9 mouse cellular contexts compared by ENCODE assay signal in the genomic region with DNA sequence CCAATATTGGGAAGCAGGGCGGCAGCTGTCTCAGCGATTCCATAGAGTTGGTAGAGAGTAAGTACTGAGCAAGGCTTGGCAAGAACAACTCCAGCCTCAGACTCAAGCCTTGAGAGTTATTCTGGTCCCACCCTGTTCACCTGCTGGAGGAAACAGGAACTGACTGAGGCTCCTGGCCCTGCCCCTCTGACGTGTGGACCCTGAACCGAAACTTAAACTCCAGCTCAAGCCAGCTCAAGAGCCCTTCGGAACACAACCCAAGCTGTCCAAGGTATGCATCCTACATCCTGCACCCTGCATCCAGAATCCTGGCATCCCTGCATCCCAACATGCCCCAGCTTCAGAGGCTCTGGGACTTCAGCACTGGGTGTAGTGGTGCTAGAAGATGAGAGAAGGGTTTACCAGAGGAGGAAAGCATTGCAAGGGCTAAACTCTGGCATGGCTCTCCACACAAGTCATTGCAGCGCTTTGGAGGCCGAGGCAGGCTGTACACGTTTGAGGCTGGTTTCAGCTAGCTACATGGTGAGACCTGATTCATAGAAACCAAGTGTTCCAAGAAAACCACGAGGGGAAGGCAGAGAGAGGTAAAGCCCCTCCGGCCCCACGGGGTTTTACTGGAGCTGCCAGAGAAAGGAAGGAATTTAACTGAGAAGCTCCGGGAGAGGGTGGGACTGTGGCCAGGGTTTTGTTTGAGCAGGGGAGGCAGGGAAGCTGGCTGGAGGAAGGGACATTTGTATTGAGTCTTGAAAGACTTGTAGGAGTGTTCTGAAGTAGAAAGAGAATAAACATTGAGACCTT. TPM values are rescaled to one million over a fixed set of nuclear protein-coding genes. Genes with fewer than 3 reads are reported as not detected.
DNase-seq lines count a peak whose midpoint lies in the region; ATAC-seq and TF ChIP-seq lines count a peak whose summit lies in the region.
"Had no signal": no experiment of that assay in that cellular context is flagged by ENCODE, and none has a peak within 500 bp of the region (broad histone marks: within the 10 kb centered on the region; RNA-seq: fewer than 3 reads in every experiment).

A gene (plus strand): TSS at position 222 of the 798 bp plus-strand sequence.

- peak within 1 kb of the TSS; percentile 57 to 82 (median 79) for H3K4me3 ChIP-seq in CH12.LX (replicated peaks in 1 of 3; ENCODE audit: low read depth in 2 of 3, low read length in 2 of 3, poor library complexity in 1 of 3)
- peak within 1 kb of the TSS; percentile 15; the same call in 1 of the 2 replicates for H3K4me3 ChIP-seq in lung, embryonic 15.5 days

- H3K27me3 ChIP-seq in CH12.LX (replicated peaks), result no peaks in the 10 kb centered on the region
- no peaks in the 10 kb centered on the region for H3K27me3 ChIP-seq in lung, embryonic 15.5 days

- TF ChIP-seq POLR2A in CH12.LX (IDR thresholded peaks at IDR 0.05; ENCODE audit: low read depth, low read length), result peak; percentile 83

- H3K9me3 ChIP-seq in CH12.LX (replicated peaks; ENCODE audit: low read length), result peaks cover 5% of the 10 kb centered on the region
- no peaks in the 10 kb centered on the region for H3K9me3 ChIP-seq in lung, embryonic 15.5 days

- H3K79me2 ChIP-seq in CH12.LX (replicated peaks; ENCODE audit: control insufficient read depth, extremely low read depth, insufficient read depth, poor library complexity, severe bottlenecking), result no peaks in the 10 kb centered on the region; the same call in 1 of the 2 replicates

- no peak for TF ChIP-seq EP300 in CH12.LX (IDR thresholded peaks at IDR 0.05; ENCODE audit: low read length)

- peaks cover 18 to 34% of the 10 kb centered on the region in 2 experiments for H3K4me1 ChIP-seq in CH12.LX (ENCODE audit: control insufficient read depth in 1 of 2, insufficient read depth in 2 of 2)
- peaks cover 16% of the 10 kb centered on the region for H3K4me1 ChIP-seq in lung, embryonic 15.5 days

- H3K27ac ChIP-seq in CH12.LX (ENCODE audit: insufficient read depth, low read depth), result peak within 1 kb of the TSS; percentile 68
- H3K27ac ChIP-seq in lung, embryonic 15.5 days, result peak within 1 kb of the TSS; percentile 82

- TF ChIP-seq RAD21 in CH12.LX (IDR thresholded peaks at IDR 0.05; ENCODE audit: low read depth, low read length), result peak; percentile 19

- 48% methylated on average over 12 of the region's 12 CpGs for WGBS in lung, embryonic 15.5 days

- intact Hi-C loops in left cerebral cortex, postnatal 10 days (cut with DNase I), result no loop called here

- peak; percentile 97 for ATAC-seq in activated CD4-positive, CD25-positive, alpha-beta regulatory T cell, adult 4 months
- ATAC-seq in lung, embryonic 15.5 days (ENCODE audit: borderline replicate concordance, extremely low read depth, low FRiP score, low TSS enrichment), result peak; percentile 71
- ATAC-seq: forebrain, embryonic 14.5 days had no signal

- H3K36me3 ChIP-seq in CH12.LX (replicated peaks in 1 of 2; ENCODE audit: control insufficient read depth in 1 of 2, insufficient read depth in 1 of 2, low read length in 1 of 2), result peaks cover 16 to 34% of the 10 kb centered on the region in 2 experiments
- no peaks in the 10 kb centered on the region for H3K36me3 ChIP-seq in lung, embryonic 15.5 days

- H3K4me2 ChIP-seq in CH12.LX (ENCODE audit: insufficient read depth, low read depth, poor library complexity, severe bottlenecking), result peak within 1 kb of the TSS; percentile 21
- peak within 1 kb of the TSS; percentile 34 for H3K4me2 ChIP-seq in lung, embryonic 15.5 days

- TF ChIP-seq CTCF in CH12.LX (conservative IDR thresholded peaks at IDR 0.05 in 1 of 2, IDR thresholded peaks at IDR 0.05 in 1 of 2; ENCODE audit: low read depth in 2 of 2, low read length in 2 of 2), result peak; percentile 49 to 70

- peak within 1 kb of the TSS; percentile 41 for H3K9ac ChIP-seq in CH12.LX (ENCODE audit: insufficient read depth, low read depth)
- 0 out of 2 replicates have a peak within 1 kb of the TSS, but pooled peaks have one; percentile 1 for H3K9ac ChIP-seq in lung, embryonic 15.5 days

- dilution Hi-C loops in CH12.LX (cut with MboI; ENCODE audit: extremely low pct_ligation_motif_present, extremely low pct_unique_long_range_greater_than_20kb, low sequenced_read_pairs), result no loop called here

- in situ Hi-C loops in CH12.LX (cut with MboI; ENCODE audit: low pct_ligation_motif_present, low pct_unique_long_range_greater_than_20kb, low sequenced_read_pairs), result no loop called here

- DNase-seq in CH12.LX (ENCODE audit: extremely low read depth), result peak; percentile 94
- DNase-seq in spleen, postnatal 4 days (ENCODE audit: low spot score in 2 of 2), result peak; percentile 50 to 76
- DNase-seq in gastrocnemius, postnatal 4 days (ENCODE audit: low spot score in 2 of 2), result no peak
- no peak for DNase-seq in left cerebral cortex, adult 11 months (ENCODE audit: low spot score)
- no peak for DNase-seq in cerebellum, adult 11-12 months
- DNase-seq in left cerebral cortex, postnatal 10 days (ENCODE audit: extremely low spot score in 1 of 2, low spot score in 2 of 2), result no peak

TF ChIP-seq in CH12.LX, 34 proteins besides CTCF, POLR2A, EP300 and RAD21:
- TF ChIP-seq HCFC1 (IDR thresholded peaks at IDR 0.05; ENCODE audit: low read depth, low read length) (no peak), ZKSCAN1 (IDR thresholded peaks at IDR 0.05; ENCODE audit: borderline replicate concordance, low read depth, low read length) (no peak), POLR2AphosphoS2 (IDR thresholded peaks at IDR 0.05; ENCODE audit: low read depth, low read length) (no peak), ZNF384 (IDR thresholded peaks at IDR 0.05; ENCODE audit: low read depth, low read length) (no peak), USF2 (conservative IDR thresholded peaks at IDR 0.05; ENCODE audit: low read depth, low read length) (no peak), PAX5 (IDR thresholded peaks at IDR 0.05; ENCODE audit: low read length) (no peak), ELF1 (IDR thresholded peaks at IDR 0.05; ENCODE audit: low read depth, low read length) (peak; percentile 79), MEF2A (IDR thresholded peaks at IDR 0.05; ENCODE audit: borderline replicate concordance, low read depth, low read length) (peak; percentile 31), ETS1 (conservative IDR thresholded peaks at IDR 0.05; ENCODE audit: low read depth, low read length) (no peak), USF1 (IDR thresholded peaks at IDR 0.05; ENCODE audit: low read depth, low read length) (no peak), MXI1 (IDR thresholded peaks at IDR 0.05; ENCODE audit: low read depth, low read length) (no peak; the same call in none of the 2 replicates), MYC (IDR thresholded peaks at IDR 0.05; ENCODE audit: low read depth, low read length) (0 out of 2 replicates have a peak, but pooled peaks have one; percentile 39), JUND (conservative IDR thresholded peaks at IDR 0.05; ENCODE audit: low read depth, low read length) (no peak), MAFK (IDR thresholded peaks at IDR 0.05; ENCODE audit: insufficient replicate concordance, low read length) (no peak), GABPA (IDR thresholded peaks at IDR 0.05; ENCODE audit: insufficient replicate concordance, low read depth, low read length) (no peak), NRF1 (IDR thresholded peaks at IDR 0.05; ENCODE audit: low read depth, low read length) (no peak), CHD1 (IDR thresholded peaks at IDR 0.05; ENCODE audit: low read depth, low read length) (0 out of 2 replicates have a peak, but pooled peaks have one; percentile 7), TCF12 (IDR thresholded peaks at IDR 0.05; ENCODE audit: low read depth, low read length) (no peak), ZC3H11A (IDR thresholded peaks at IDR 0.05; ENCODE audit: low read depth, low read length) (no peak), KAT2A (IDR thresholded peaks at IDR 0.05; ENCODE audit: insufficient replicate concordance, low read length) (no peak), IRF4 (IDR thresholded peaks at IDR 0.05; ENCODE audit: low read depth, low read length) (peak; percentile 68; the same call in 1 of the 2 replicates), MAZ (IDR thresholded peaks at IDR 0.05; ENCODE audit: low read depth, low read length) (no peak), E2F4 (IDR thresholded peaks at IDR 0.05; ENCODE audit: insufficient replicate concordance, low read depth, low read length) (no peak), JUN (IDR thresholded peaks at IDR 0.05; ENCODE audit: insufficient read depth, low read depth, low read length) (no peak), RCOR1 (conservative IDR thresholded peaks at IDR 0.05; ENCODE audit: low read depth, low read length) (no peak), MAX (IDR thresholded peaks at IDR 0.05; ENCODE audit: low read length) (no peak), ZMIZ1 (IDR thresholded peaks at IDR 0.05; ENCODE audit: low read depth, low read length) (0 out of 2 replicates have a peak, but pooled peaks have one; percentile 54), TBP (conservative IDR thresholded peaks at IDR 0.05; ENCODE audit: low read depth, low read length) (peak; percentile 82), UBTF (IDR thresholded peaks at IDR 0.05; ENCODE audit: low read depth, low read length) (no peak), NELFE (IDR thresholded peaks at IDR 0.05; ENCODE audit: low read depth, low read length) (peak; percentile 81), CHD2 (IDR thresholded peaks at IDR 0.05; ENCODE audit: low read length) (0 out of 2 replicates have a peak, but pooled peaks have one; percentile 21), BHLHE40 (IDR thresholded peaks at IDR 0.05; ENCODE audit: low read depth, low read length) (no peak), SIN3A (IDR thresholded peaks at IDR 0.05; ENCODE audit: low read length) (peak; percentile 29; the same call in 1 of the 2 replicates), SMC3 (IDR thresholded peaks at IDR 0.05; ENCODE audit: low read depth, low read length) (peak; percentile 28; the same call in 1 of the 2 replicates)

RNA-seq across cellular contexts. Expression of the gene that starts here (rescaled TPM):
- total RNA-seq in CH12.LX (2012; rRNA removed), result 17.9 TPM in 2 replicates
- 25.1 and 26.1 TPM in 2 replicates for total RNA-seq in CH12.LX (2014; rRNA removed)
- 19.9 and 24.1 TPM in 2 replicates for polyA plus RNA-seq in CH12.LX (2012; ENCODE audit: insufficient read length, low read depth)
- polyA plus RNA-seq in activated CD4-positive, CD25-positive, alpha-beta regulatory T cell, adult 4 months (2017; shearing (Covaris generic)), result 10 to 100 TPM; 22.2 to 29.1 TPM
- 0.34 and 0.57 TPM in 2 replicates for polyA plus RNA-seq in lung, embryonic 15.5 days (2015; fragmentation: Nextera tagmentation; extraction: Ambion mirVana)
- not detected for total RNA-seq in gastrocnemius, postnatal 4 days (2021)
- total RNA-seq in left cerebral cortex, postnatal 10 days (2021), result not detected
- polyA plus RNA-seq: forebrain, embryonic 14.5 days had no signal

Comparison
In these comparisons a context has a peak if more than half of its experiments do, and no peak if none do; other contexts are left out.
1. RNA of the gene that starts here (total RNA-seq): 17.9 to 26.1 TPM in CH12.LX; not detected in gastrocnemius, postnatal 4 days and not detected in left cerebral cortex, postnatal 10 days; every median in the first group is over 10 times any median in the second.
2. RNA of the gene that starts here (polyA plus RNA-seq): 22.2 to 29.1 TPM in activated CD4-positive, CD25-positive, alpha-beta regulatory T cell, adult 4 months and 19.9 to 24.1 TPM in CH12.LX; 0.34 to 0.57 TPM in lung, embryonic 15.5 days; every median in the first group is over 10 times any median in the second.
3. Peak in ATAC-seq, H3K4me3 ChIP-seq, H3K27ac ChIP-seq, H3K9ac ChIP-seq and H3K4me2 ChIP-seq in lung, embryonic 15.5 days; RNA of the gene not detected or under 1 TPM.
4. DNase-seq: peak in CH12.LX (single experiment) and spleen, postnatal 4 days (2 of 2); none in gastrocnemius, postnatal 4 days (0 of 2), left cerebral cortex, adult 11 months (single experiment), cerebellum, adult 11-12 months (single experiment) and left cerebral cortex, postnatal 10 days (0 of 2).